Mouse (Mus musculus): Measurements from ENCODE around the gene Tspan9.

- TF ChIP-seq CHD2 (IDR thresholded peaks at IDR 0.05; ENCODE audit: low read depth, low read length): no peak
- TF ChIP-seq ZNF384 (IDR thresholded peaks at IDR 0.05; ENCODE audit: low read depth, low read length): no peak
- TF ChIP-seq ZC3H11A (IDR thresholded peaks at IDR 0.05; ENCODE audit: borderline replicate concordance, low read depth, low read length): no peak
- no peak for TF ChIP-seq MAFK (IDR thresholded peaks at IDR 0.05; ENCODE audit: insufficient read depth, low read depth, low read length)
Measured at GRCm38 (mm10) chr6:128178681-128179080, 35.3 kb upstream of the Tspan9 start.
